Mouse (Mus musculus) CH12.LX (cell line): ENCODE results near the gene Nsmf.

ENCODE experiments used
- CTCF ChIP-seq, 2 experiments: IDR thresholded peaks in 1 of 2; conservative IDR thresholded peaks in 1 of 2; 2 replicates each; pipeline ENCODE4 v1.5.1; 2011 to 2012; ENCODE audit warnings: low read depth in 2 of 2, low read length in 2 of 2, improper control_type of control experiment in 1 of 2, inconsistent platforms in 1 of 2, mild to moderate bottlenecking in 1 of 2, moderate library complexity in 1 of 2
- MYC ChIP-seq: IDR thresholded peaks from 2 replicates; pipeline ENCODE4 v1.6.1; 2011; ENCODE audit warnings: low read depth, mild to moderate bottlenecking, improper control_type of control experiment, low read length

- TF ChIP-seq MYC (no peak), CTCF (conservative IDR thresholded peaks at IDR 0.05 in 1 of 2, IDR thresholded peaks at IDR 0.05 in 1 of 2; ENCODE audit: low read depth in 2 of 2, low read length in 2 of 2) (peak in 1 of 2 experiments; percentile 50; a peak in 2 of 4 replicates)
Observed at GRCm38 (mm10) chr2:25098956-25099355, 44.8 kb downstream of the Nsmf start.
